Mouse (Mus musculus): ENCODE results near the gene Mapk1ip1l. TPM values are rescaled to one million over a fixed set of nuclear protein-coding genes. Genes with fewer than 3 reads are reported as not detected.
A peak's percentile ranks its signal among the peaks of the same experiment; 100 is the strongest.

Mapk1ip1l gene
- polyA plus RNA-seq, 1 experiment from 2014 or later: 135 TPM

DNA sequence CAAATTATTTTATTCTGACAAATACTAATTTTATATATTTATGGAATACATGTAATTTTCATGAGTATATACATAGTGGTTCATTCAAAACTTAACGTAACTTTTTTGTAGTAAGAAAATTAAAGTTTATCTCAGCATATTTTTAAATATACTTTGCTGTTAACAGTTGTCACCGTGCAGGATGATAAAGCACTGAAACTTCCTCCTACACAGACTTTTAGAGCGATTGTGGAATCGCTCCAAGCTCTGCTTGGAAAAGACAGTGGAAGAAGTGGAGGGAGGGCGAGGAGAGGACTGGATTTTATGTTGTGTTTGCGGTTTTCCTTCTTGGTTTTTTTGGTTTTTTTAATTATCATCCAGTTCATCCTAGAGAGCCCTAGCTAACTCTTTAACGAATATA, 14.5 kb upstream of the Mapk1ip1l start:
- Histone ChIP-seq H3K4me1 (no peaks in the 10 kb centered on the region), H3K4me3 (no peak overlapping the region)
- 94% methylated on average over 7 of the region's 7 CpGs for WGBS

GRCm38 (mm10) chr14:47285271-47285670, 12.8 kb upstream of the Mapk1ip1l start:
- Histone ChIP-seq H3K27me3 (replicated peaks; ENCODE audit: low read depth, poor library complexity, severe bottlenecking) (no peaks in the 10 kb centered on the region), H3K27ac (replicated peaks) (no peak overlapping the region), H3K4me3 (no peak overlapping the region), H3K4me1 (no peaks in the 10 kb centered on the region), H3K9me3 (no peaks in the 10 kb centered on the region), H3K36me3 (replicated peaks) (peaks cover 21% of the 10 kb centered on the region)
- no peak for DNase-seq (ENCODE audit: low spot score)
- WGBS: 96% methylated on average over 2 of the region's 2 CpGs

More for the DNA sequence above, 14.5 kb upstream of the Mapk1ip1l start:
- Histone ChIP-seq H3K27me3 (replicated peaks; ENCODE audit: low read depth, poor library complexity, severe bottlenecking) (no peaks in the 10 kb centered on the region), H3K9me3 (no peaks in the 10 kb centered on the region), H3K36me3 (replicated peaks) (peaks cover 24% of the 10 kb centered on the region), H3K27ac (replicated peaks) (no peak overlapping the region)
- DNase-seq (ENCODE audit: low spot score): no peak

- Histone ChIP-seq H3K9me3 (no peaks in the 10 kb centered on the region), H3K27ac (replicated peaks) (no peak overlapping the region), H3K36me3 (replicated peaks) (peaks cover 24% of the 10 kb centered on the region), H3K4me1 (no peaks in the 10 kb centered on the region), H3K27me3 (replicated peaks; ENCODE audit: low read depth, poor library complexity, severe bottlenecking) (no peaks in the 10 kb centered on the region), H3K4me3 (no peak overlapping the region)
- DNase-seq (ENCODE audit: low spot score): no peak
- WGBS: 85% methylated on average over 1 of the region's 1 CpGs
These were observed 11.9 kb upstream of the Mapk1ip1l start for GRCm38 (mm10) chr14:47286215-47286614.

GRCm38 (mm10) chr14:47287021-47287420, 11.0 kb upstream of the Mapk1ip1l start:
- Histone ChIP-seq H3K4me1 (no peaks in the 10 kb centered on the region), H3K4me3 (no peak overlapping the region), H3K36me3 (replicated peaks) (peaks cover 25% of the 10 kb centered on the region), H3K9me3 (no peaks in the 10 kb centered on the region), H3K27ac (replicated peaks) (no peak overlapping the region), H3K27me3 (replicated peaks; ENCODE audit: low read depth, poor library complexity, severe bottlenecking) (no peaks in the 10 kb centered on the region)
- 78% methylated on average over 5 of the region's 5 CpGs for WGBS
- DNase-seq (ENCODE audit: low spot score): no peak

DNA sequence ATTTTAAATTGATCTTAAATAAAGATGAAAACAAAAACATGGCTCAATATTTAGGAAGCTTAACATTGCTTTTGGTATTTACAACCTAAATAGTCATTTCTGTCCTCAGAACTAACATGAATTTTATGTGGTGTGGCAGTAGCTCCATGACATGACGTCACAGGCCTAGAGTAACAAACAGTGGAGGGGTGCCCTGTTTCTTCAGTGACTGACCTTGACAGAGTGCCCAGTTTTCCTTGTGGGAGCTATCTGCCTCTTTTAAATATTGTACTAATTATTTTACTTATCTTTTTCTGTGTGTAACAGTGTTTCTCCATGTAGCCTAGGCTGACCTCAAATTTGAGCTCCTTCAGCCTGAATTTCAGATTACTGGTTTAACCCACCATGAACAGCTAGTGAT, 6.3 kb upstream of the Mapk1ip1l start:
- Histone ChIP-seq H3K9me3 (no peaks in the 10 kb centered on the region), H3K27me3 (replicated peaks; ENCODE audit: low read depth, poor library complexity, severe bottlenecking) (no peaks in the 10 kb centered on the region), H3K4me1 (peaks cover 4% of the 10 kb centered on the region; the same call in 1 of the 2 replicates), H3K27ac (replicated peaks) (no peak overlapping the region), H3K36me3 (replicated peaks) (peaks cover 19% of the 10 kb centered on the region), H3K4me3 (no peak overlapping the region)
- 89% methylated on average over 1 of the region's 1 CpGs for WGBS
- DNase-seq (ENCODE audit: low spot score): no peak

- 56% methylated on average over 4 of the region's 4 CpGs for WGBS
- H3K36me3 ChIP-seq (replicated peaks): peaks cover 18% of the 10 kb centered on the region
- DNase-seq (ENCODE audit: low spot score): no peak
- peaks cover 11% of the 10 kb centered on the region for H3K4me1 ChIP-seq
- H3K27ac ChIP-seq (replicated peaks): no peak overlapping the region
- H3K4me3 ChIP-seq: no peak overlapping the region
- no peaks in the 10 kb centered on the region for H3K27me3 ChIP-seq (replicated peaks; ENCODE audit: low read depth, poor library complexity, severe bottlenecking)
- no peaks in the 10 kb centered on the region for H3K9me3 ChIP-seq
These were observed 3.9 kb upstream of the Mapk1ip1l start for GRCm38 (mm10) chr14:47294136-47294535.

GRCm38 (mm10) chr14:47296232-47296631, 1.8 kb upstream of the Mapk1ip1l start:
- no peak for DNase-seq (ENCODE audit: low spot score)
- peaks cover 23% of the 10 kb centered on the region for H3K4me1 ChIP-seq
- H3K36me3 ChIP-seq (replicated peaks): peaks cover 17% of the 10 kb centered on the region
- 50% methylated on average over 2 of the region's 2 CpGs for WGBS
- no peak overlapping the region for H3K4me3 ChIP-seq
- no peaks in the 10 kb centered on the region for H3K9me3 ChIP-seq
- H3K27me3 ChIP-seq (replicated peaks; ENCODE audit: low read depth, poor library complexity, severe bottlenecking): no peaks in the 10 kb centered on the region
- H3K27ac ChIP-seq (replicated peaks): no peak overlapping the region

DNA sequence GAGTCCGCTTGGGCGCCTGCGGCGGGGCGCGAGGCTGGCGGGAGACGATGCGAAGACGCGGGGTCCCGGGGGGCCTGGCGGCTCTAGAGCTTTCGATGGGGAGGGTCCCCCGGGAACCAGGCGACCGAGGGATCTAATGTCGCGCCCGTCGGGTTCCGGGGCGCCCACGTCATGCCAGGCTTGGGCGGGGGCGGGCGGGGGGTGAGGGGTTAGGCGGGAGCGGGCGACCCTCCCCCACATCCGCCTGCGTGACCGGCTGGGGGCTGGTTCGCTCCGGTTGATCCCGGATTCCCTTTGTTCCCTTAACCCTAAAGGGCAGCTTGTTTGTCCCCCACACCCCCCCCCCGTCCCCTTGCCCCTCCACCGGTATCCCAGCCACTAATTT, 334 bp downstream of the Mapk1ip1l start:
- no peaks in the 10 kb centered on the region for H3K27me3 ChIP-seq (replicated peaks; ENCODE audit: low read depth, poor library complexity, severe bottlenecking)
- H3K36me3 ChIP-seq (replicated peaks): peaks cover 35% of the 10 kb centered on the region
- H3K4me1 ChIP-seq: peaks cover 23% of the 10 kb centered on the region
- peak; percentile 89 for DNase-seq (ENCODE audit: low spot score)
- peak overlapping the region; percentile 99 for H3K27ac ChIP-seq (replicated peaks)
- H3K4me3 ChIP-seq: peak overlapping the region; percentile 75
- H3K9me3 ChIP-seq: no peaks in the 10 kb centered on the region
- under 1% methylated on average over 38 of the region's 38 CpGs for WGBS

- Histone ChIP-seq H3K27me3 (replicated peaks; ENCODE audit: low read depth, poor library complexity, severe bottlenecking) (no peaks in the 10 kb centered on the region), H3K4me1 (peaks cover 23% of the 10 kb centered on the region), H3K36me3 (replicated peaks) (peaks cover 40% of the 10 kb centered on the region), H3K4me3 (peak overlapping the region; percentile 75), H3K9me3 (no peaks in the 10 kb centered on the region), H3K27ac (replicated peaks) (peak overlapping the region; percentile 99)
- WGBS: under 1% methylated on average over 15 of the region's 15 CpGs
- peak; percentile 72 for DNase-seq (ENCODE audit: low spot score)
These were observed 774 bp downstream of the Mapk1ip1l start for GRCm38 (mm10) chr14:47298819-47299261.

- H3K9me3 ChIP-seq: no peaks in the 10 kb centered on the region
- no peak overlapping the region for H3K4me3 ChIP-seq
- H3K27me3 ChIP-seq (replicated peaks; ENCODE audit: low read depth, poor library complexity, severe bottlenecking): no peaks in the 10 kb centered on the region
- peaks cover 74% of the 10 kb centered on the region for H3K36me3 ChIP-seq (replicated peaks)
- DNase-seq (ENCODE audit: low spot score): no peak
- no peak overlapping the region for H3K27ac ChIP-seq (replicated peaks)
- 90% methylated on average over 14 of the region's 14 CpGs for WGBS
- H3K4me1 ChIP-seq: peaks cover 12% of the 10 kb centered on the region
These were observed 5.0 kb downstream of the Mapk1ip1l start for GRCm38 (mm10) chr14:47302885-47303680.

DNA sequence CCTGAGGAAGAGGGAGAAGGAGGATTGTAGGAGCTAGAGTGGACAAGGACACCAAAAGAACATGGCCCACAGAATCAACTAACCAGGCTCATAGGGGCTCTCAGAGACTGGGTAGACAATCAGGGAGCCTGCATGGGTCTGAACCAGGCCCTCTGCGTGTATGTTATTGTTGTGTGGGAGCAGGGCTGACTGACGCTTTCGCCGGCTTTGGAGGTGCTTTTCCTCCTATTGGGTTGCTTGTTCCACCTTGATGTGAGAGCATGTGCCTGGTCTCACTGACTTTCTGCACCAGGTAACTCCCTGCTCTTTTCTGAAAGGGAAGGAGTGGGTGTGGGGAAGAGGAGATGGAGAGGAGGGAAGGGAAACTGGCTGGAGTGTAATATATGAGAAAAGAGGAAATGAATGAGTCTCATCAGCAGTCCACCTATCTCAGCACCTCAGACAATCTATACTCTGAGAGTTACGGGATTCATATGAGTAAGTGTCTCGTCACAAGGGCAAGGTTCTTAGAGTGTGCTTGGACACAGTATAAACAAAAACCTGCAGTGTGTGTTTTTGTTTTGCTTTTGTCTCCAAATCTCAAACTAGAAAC, 6.8 kb downstream of the Mapk1ip1l start:
- Histone ChIP-seq H3K27ac (replicated peaks) (no peak overlapping the region), H3K9me3 (no peaks in the 10 kb centered on the region), H3K4me1 (peaks cover 5% of the 10 kb centered on the region), H3K4me3 (no peak overlapping the region), H3K36me3 (replicated peaks) (peaks cover 87% of the 10 kb centered on the region), H3K27me3 (replicated peaks; ENCODE audit: low read depth, poor library complexity, severe bottlenecking) (no peaks in the 10 kb centered on the region)
- 94% methylated on average over 6 of the region's 6 CpGs for WGBS
- no peak for DNase-seq (ENCODE audit: low spot score)

- DNase-seq (ENCODE audit: low spot score): no peak
- H3K27me3 ChIP-seq (replicated peaks; ENCODE audit: low read depth, poor library complexity, severe bottlenecking): no peaks in the 10 kb centered on the region
These were observed 7.9 kb downstream of the Mapk1ip1l start for GRCm38 (mm10) chr14:47305933-47306332.

DNA sequence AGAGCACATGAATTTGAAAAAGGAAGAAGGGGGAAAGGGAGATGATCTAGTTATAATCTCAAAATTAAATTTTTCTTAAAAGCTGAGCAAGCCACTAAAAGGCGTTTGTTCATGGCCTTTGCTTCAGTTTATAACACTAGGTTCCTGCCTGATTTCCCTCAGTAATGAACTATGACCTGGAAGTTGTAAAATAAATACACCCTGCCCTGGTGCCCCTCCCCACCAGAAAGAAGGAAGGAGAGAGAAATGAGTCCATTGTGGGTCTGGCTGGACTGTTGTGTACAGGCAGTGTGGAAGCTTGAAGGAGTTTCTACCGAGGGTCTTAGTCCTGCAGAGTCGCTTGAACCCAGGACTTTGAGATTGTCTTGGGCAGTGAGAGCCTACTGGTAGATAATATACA, 9.6 kb downstream of the Mapk1ip1l start:
- no peak for DNase-seq (ENCODE audit: low spot score)
- peaks cover 88% of the 10 kb centered on the region for H3K36me3 ChIP-seq (replicated peaks)
- WGBS: 87% methylated on average over 3 of the region's 3 CpGs

More at GRCm38 (mm10) chr14:47305933-47306332, 7.9 kb downstream of the Mapk1ip1l start:
- Histone ChIP-seq H3K4me3 (no peak overlapping the region), H3K4me1 (no peaks in the 10 kb centered on the region), H3K9me3 (no peaks in the 10 kb centered on the region), H3K27ac (replicated peaks) (no peak overlapping the region), H3K36me3 (replicated peaks) (peaks cover 87% of the 10 kb centered on the region)
- 84% methylated on average over 4 of the region's 4 CpGs for WGBS

More for the DNA sequence above, 9.6 kb downstream of the Mapk1ip1l start:
- Histone ChIP-seq H3K4me1 (no peaks in the 10 kb centered on the region), H3K4me3 (no peak overlapping the region), H3K27me3 (replicated peaks; ENCODE audit: low read depth, poor library complexity, severe bottlenecking) (no peaks in the 10 kb centered on the region), H3K27ac (replicated peaks) (no peak overlapping the region), H3K9me3 (no peaks in the 10 kb centered on the region)
